Mouse (Mus musculus): Measurements from ENCODE around the gene Slc25a24. TPM values are rescaled to one million over a fixed set of nuclear protein-coding genes. Genes with fewer than 3 reads are reported as not detected.
A peak's percentile ranks its signal among the peaks of the same experiment; 100 is the strongest.

The Slc25a24 gene
- total RNA-seq, 4 experiments from 2014 or later: 2.6 to 3.5 (median 3.3) TPM

GRCm38 (mm10) chr3:109169121-109169520, 46.2 kb downstream of the Slc25a24 start:
- no peak for DNase-seq (ENCODE audit: low spot score in 2 of 2)

DNA sequence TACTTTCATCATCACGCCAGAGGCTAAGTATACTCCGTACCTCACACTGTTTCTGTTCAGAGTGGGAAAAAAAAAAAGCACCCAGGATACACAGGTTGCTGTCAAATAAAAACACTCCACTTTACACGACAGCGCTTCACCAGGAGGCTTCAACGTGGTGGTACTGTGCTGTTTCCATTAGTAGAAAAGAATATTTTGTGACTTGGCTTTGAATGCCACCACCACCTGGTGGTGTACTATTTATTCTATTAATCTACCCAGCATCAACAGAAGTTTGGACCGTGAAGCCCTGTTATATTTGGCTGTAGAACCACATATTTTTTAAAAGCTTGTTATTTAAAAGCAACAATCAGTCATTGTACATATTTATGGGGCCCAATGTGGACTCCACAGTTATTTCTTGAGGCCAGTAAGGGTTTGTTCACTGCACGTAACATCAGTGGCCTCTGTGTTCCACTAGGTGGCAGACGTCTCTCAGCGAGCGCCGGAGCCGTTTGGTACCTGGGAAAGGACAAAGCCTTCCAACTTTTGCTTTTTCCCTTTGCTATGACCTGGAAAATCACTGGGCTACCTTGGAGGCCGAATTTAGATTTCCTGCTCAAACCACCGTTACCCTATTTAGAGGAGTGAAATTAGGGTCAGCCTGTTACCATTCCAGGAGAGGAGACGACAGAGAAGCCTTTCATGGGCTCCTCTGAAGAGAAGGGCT, 48.3 kb downstream of the Slc25a24 start:
- DNase-seq (ENCODE audit: low spot score in 2 of 2): peak; percentile 68 to 77

DNA sequence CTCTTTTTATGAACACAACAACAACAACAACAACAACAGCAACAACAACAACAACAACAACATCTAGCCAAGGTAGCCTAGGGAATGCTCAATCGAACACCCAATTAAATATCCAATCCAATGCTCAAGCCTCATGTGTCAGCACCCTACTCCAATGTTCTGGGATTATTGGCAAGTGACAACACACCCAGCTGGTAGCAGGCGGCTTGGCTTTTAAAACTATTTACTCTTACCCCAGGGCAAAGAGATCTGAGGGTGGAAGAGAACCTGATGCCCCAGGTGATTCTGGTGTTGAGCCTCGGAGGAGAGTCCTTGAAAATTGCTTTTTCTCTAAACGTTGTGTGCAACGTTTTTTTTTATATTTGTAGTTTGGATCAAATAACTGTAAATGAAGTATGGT, 51.4 kb downstream of the Slc25a24 start:
- peak in 1 of 2 experiments; percentile 10 for DNase-seq (ENCODE audit: low spot score in 2 of 2)

- peak in 1 of 2 experiments; percentile 11 for DNase-seq (ENCODE audit: low spot score in 2 of 2)
These were observed 55.8 kb downstream of the Slc25a24 start for GRCm38 (mm10) chr3:109178705-109179104.

- DNase-seq (ENCODE audit: low spot score in 2 of 2): no peak
These were observed 56.7 kb downstream of the Slc25a24 start for GRCm38 (mm10) chr3:109179528-109180076.

DNA sequence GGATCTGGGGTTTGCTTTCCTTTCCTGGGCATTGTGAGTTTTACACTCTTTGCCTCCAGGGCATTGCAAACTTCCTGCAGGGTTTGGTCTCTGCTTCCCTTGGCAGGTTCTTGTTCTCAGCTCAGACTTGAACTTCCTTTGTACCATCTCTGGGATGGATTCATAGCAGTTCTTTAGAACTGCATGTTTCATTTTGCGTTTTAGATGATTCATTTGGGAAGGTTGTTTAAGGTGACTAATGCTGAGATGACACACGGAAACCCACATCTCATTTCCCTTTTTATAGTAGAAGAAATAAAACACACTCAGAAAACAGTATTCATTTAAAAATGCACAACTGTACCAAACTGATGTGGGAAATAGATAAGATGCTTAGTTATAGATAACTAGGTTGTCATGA, 73.2 kb downstream of the Slc25a24 start:
- DNase-seq (ENCODE audit: low spot score in 2 of 2): no peak

DNA sequence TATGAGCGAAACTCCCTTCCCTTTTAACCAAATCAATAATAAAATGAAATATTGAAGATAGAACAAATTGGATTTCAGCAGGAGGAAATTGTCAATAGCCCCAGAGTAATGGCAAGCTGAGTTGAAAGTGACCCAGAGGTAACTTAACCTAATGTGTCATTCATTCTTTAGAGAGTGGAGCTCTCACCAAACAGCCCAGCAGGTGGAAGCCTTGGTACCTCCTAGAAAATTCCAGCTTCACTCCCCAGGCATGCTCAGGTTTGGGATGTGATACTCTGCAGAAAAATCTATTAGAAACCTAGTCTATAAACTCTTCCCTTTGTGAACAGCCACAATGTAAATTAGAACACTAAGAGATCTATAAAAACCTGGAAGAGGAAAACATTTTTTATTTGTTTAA, 76.3 kb downstream of the Slc25a24 start:
- DNase-seq (ENCODE audit: low spot score in 2 of 2): no peak

DNA sequence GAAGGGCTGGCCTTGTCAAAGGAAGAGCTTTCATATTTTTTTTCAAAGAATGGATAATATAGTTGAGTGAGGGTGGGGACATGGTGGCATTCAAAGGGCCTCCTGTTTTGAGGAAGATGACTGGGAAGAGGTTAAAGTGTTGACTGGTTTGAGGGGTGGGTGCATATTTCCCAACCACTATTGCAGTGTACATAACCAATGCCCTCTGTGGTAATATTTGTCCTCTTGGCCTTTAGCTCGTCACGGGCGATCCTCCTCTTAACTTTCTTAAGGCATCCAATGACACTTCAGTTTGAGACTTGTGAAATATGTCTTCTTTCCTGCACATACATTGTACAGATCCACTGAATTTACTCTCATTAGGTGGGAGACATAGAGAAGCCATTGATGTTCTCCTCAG, 89.4 kb downstream of the Slc25a24 start:
- no peak for DNase-seq (ENCODE audit: low spot score in 2 of 2)

- no peak for DNase-seq (ENCODE audit: low spot score in 2 of 2)
These were observed 93.4 kb downstream of the Slc25a24 start for GRCm38 (mm10) chr3:109216352-109216751.

Other genes with a start within 250 kb of the Slc25a24 start
- gene Fndc7, start 233.1 kb upstream of the Slc25a24 start, total RNA-seq (2022): under 1 TPM in 1 of 4 experiments, not detected in 3; 0.13 TPM
- 10 to 100 TPM; 43.2 to 57.0 (median 47.7) TPM for gene Prpf38b, start 211.4 kb upstream of the Slc25a24 start, total RNA-seq (2022)
- 1 to 10 TPM; 2.4 to 4.3 (median 3.0) TPM for gene Henmt1, start 183.3 kb upstream of the Slc25a24 start, total RNA-seq (2022)
- not detected for gene Gm9857, start 182.7 kb upstream of the Slc25a24 start, total RNA-seq (2022)
- 10 to 100 TPM; 23.3 to 39.3 (median 28.9) TPM for gene Fam102b, start 95.5 kb upstream of the Slc25a24 start, total RNA-seq (2022)
- not detected for gene Slc25a54, start 42.7 kb upstream of the Slc25a24 start, total RNA-seq (2022)
- 10 to 100 TPM; 12.2 to 18.1 (median 14.8) TPM for gene Vav3, start 217.5 kb downstream of the Slc25a24 start, total RNA-seq (2022)

Data from layer of hippocampus, adult 8-10 months (tissue).